Mouse (Mus musculus): ENCODE data around the gene Zw10. TPM values are rescaled to one million over a fixed set of nuclear protein-coding genes. Genes with fewer than 3 reads are reported as not detected.

The Zw10 gene
- total and polyA plus RNA-seq, 3 experiments = 7.1 to 12.4 (median 11.1) TPM

- no peak for DNase-seq
- intact Hi-C loops (cut with DNase I) = no loop called here
- no peak overlapping the region for H3K4me3 ChIP-seq
- H3K79me2 ChIP-seq (replicated peaks; ENCODE audit: control insufficient read depth, insufficient read depth, low read length) = no peaks in the 10 kb centered on the region
- WGBS = 95% methylated on average over 4 of the region's 4 CpGs
- TF ChIP-seq POLR2A (IDR thresholded peaks at IDR 0.05; ENCODE audit: insufficient read depth, low read depth, low read length) (no peak), CTCF (IDR thresholded peaks at IDR 0.05) (no peak), EP300 (IDR thresholded peaks at IDR 0.05; ENCODE audit: insufficient read depth, low read depth, low read length) (no peak)
- H3K4me1 ChIP-seq (ENCODE audit: control insufficient read depth, insufficient read depth, low read length) = no peaks in the 10 kb centered on the region
- H3K27me3 ChIP-seq (ENCODE audit: control insufficient read depth, insufficient read depth, low read length) = no peaks in the 10 kb centered on the region
- no peak overlapping the region for H3K9ac ChIP-seq (ENCODE audit: low read depth, low read length)
- no peak overlapping the region for H3K27ac ChIP-seq
- H3K36me3 ChIP-seq (ENCODE audit: control insufficient read depth, insufficient read depth, low read length) = no peaks in the 10 kb centered on the region
Measured at GRCm38 (mm10) chr9:49034764-49035163, 20.6 kb upstream of the Zw10 start.

- DNase-seq = no peak
- Histone ChIP-seq H3K27me3 (ENCODE audit: control insufficient read depth, insufficient read depth, low read length) (no peaks in the 10 kb centered on the region), H3K36me3 (ENCODE audit: control insufficient read depth, insufficient read depth, low read length) (no peaks in the 10 kb centered on the region), H3K9ac (ENCODE audit: low read depth, low read length) (no peak overlapping the region), H3K4me1 (ENCODE audit: control insufficient read depth, insufficient read depth, low read length) (no peaks in the 10 kb centered on the region), H3K79me2 (replicated peaks; ENCODE audit: control insufficient read depth, insufficient read depth, low read length) (no peaks in the 10 kb centered on the region), H3K4me3 (no peak overlapping the region), H3K27ac (no peak overlapping the region)
- no peak for TF ChIP-seq POLR2A (IDR thresholded peaks at IDR 0.05; ENCODE audit: insufficient read depth, low read depth, low read length)
- intact Hi-C loops (cut with DNase I) = loop anchor here (5.0 to 10.0 kb wide), 2 partner anchors 64 to 406 kb away; partner anchors contain the start of gene Usp28
- 65% methylated on average over 5 of the region's 5 CpGs for WGBS
Measured at GRCm38 (mm10) chr9:49050901-49051300, 4.5 kb upstream of the Zw10 start.

GRCm38 (mm10) chr9:49051349-49051748 lies 4.1 kb upstream of the Zw10 start:
- Histone ChIP-seq H3K4me3 (no peak overlapping the region), H3K27me3 (ENCODE audit: control insufficient read depth, insufficient read depth, low read length) (no peaks in the 10 kb centered on the region), H3K79me2 (replicated peaks; ENCODE audit: control insufficient read depth, insufficient read depth, low read length) (no peaks in the 10 kb centered on the region), H3K27ac (no peak overlapping the region), H3K36me3 (ENCODE audit: control insufficient read depth, insufficient read depth, low read length) (no peaks in the 10 kb centered on the region), H3K9ac (ENCODE audit: low read depth, low read length) (no peak overlapping the region), H3K4me1 (ENCODE audit: control insufficient read depth, insufficient read depth, low read length) (peaks cover 2% of the 10 kb centered on the region; the same call in 1 of the 2 replicates)
- intact Hi-C loops (cut with DNase I) = loop anchor here (5.0 to 10.0 kb wide), 2 partner anchors 64 to 407 kb away; partner anchors contain the start of gene Usp28
- 3% methylated on average over 5 of the region's 5 CpGs for WGBS
- TF ChIP-seq EP300 (IDR thresholded peaks at IDR 0.05; ENCODE audit: insufficient read depth, low read depth, low read length) (no peak), CTCF (IDR thresholded peaks at IDR 0.05) (peak; percentile 87)
- peak; percentile 53 to 60 for DNase-seq

GRCm38 (mm10) chr9:49054028-49054427 lies 1.4 kb upstream of the Zw10 start:
- Histone ChIP-seq H3K27me3 (ENCODE audit: control insufficient read depth, insufficient read depth, low read length) (no peaks in the 10 kb centered on the region), H3K4me1 (ENCODE audit: control insufficient read depth, insufficient read depth, low read length) (peaks cover 3% of the 10 kb centered on the region), H3K27ac (no peak overlapping the region), H3K4me3 (no peak overlapping the region), H3K9ac (ENCODE audit: low read depth, low read length) (no peak overlapping the region), H3K79me2 (replicated peaks; ENCODE audit: control insufficient read depth, insufficient read depth, low read length) (no peaks in the 10 kb centered on the region), H3K36me3 (ENCODE audit: control insufficient read depth, insufficient read depth, low read length) (peaks cover 2% of the 10 kb centered on the region; the same call in 1 of the 2 replicates)
- 73% methylated on average over 3 of the region's 3 CpGs for WGBS
- TF ChIP-seq CTCF (IDR thresholded peaks at IDR 0.05) (no peak), EP300 (IDR thresholded peaks at IDR 0.05; ENCODE audit: insufficient read depth, low read depth, low read length) (no peak), POLR2A (IDR thresholded peaks at IDR 0.05; ENCODE audit: insufficient read depth, low read depth, low read length) (no peak)
- no peak for DNase-seq
- intact Hi-C loops (cut with DNase I) = loop anchor here (5.0 to 10.0 kb wide), 2 partner anchors 67 to 409 kb away; partner anchors contain the start of gene Usp28

GRCm38 (mm10) chr9:49076847-49077246 lies 21.4 kb downstream of the Zw10 start:
- Histone ChIP-seq H3K27me3 (ENCODE audit: control insufficient read depth, insufficient read depth, low read length) (no peaks in the 10 kb centered on the region), H3K36me3 (ENCODE audit: control insufficient read depth, insufficient read depth, low read length) (peaks cover 4% of the 10 kb centered on the region; the same call in 1 of the 2 replicates), H3K79me2 (replicated peaks; ENCODE audit: control insufficient read depth, insufficient read depth, low read length) (no peaks in the 10 kb centered on the region), H3K9ac (ENCODE audit: low read depth, low read length) (no peak overlapping the region), H3K27ac (peak overlapping the region; percentile 74), H3K4me3 (no peak overlapping the region), H3K4me1 (ENCODE audit: control insufficient read depth, insufficient read depth, low read length) (peaks cover 3% of the 10 kb centered on the region)
- 46% methylated on average over 3 of the region's 3 CpGs for WGBS
- intact Hi-C loops (cut with DNase I) = no loop called here
- TF ChIP-seq POLR2A (IDR thresholded peaks at IDR 0.05; ENCODE audit: insufficient read depth, low read depth, low read length) (no peak), CTCF (IDR thresholded peaks at IDR 0.05) (no peak)
- peak in 1 of 2 experiments; percentile 45 for DNase-seq

GRCm38 (mm10) chr9:49081107-49081506 lies 25.7 kb downstream of the Zw10 start, which contains the start of gene Tmprss5:
Gene Tmprss5 (plus strand): TSS chr9:49081260.
- Histone ChIP-seq H3K9ac (ENCODE audit: low read depth, low read length) (no peak within 1 kb of the TSS), H3K4me3 (no peak within 1 kb of the TSS), H3K79me2 (replicated peaks; ENCODE audit: control insufficient read depth, insufficient read depth, low read length) (no peaks in the 10 kb centered on the region), H3K4me1 (ENCODE audit: control insufficient read depth, insufficient read depth, low read length) (peaks cover 3% of the 10 kb centered on the region), H3K27me3 (ENCODE audit: control insufficient read depth, insufficient read depth, low read length) (no peaks in the 10 kb centered on the region), H3K36me3 (ENCODE audit: control insufficient read depth, insufficient read depth, low read length) (peaks cover 4% of the 10 kb centered on the region; the same call in 1 of the 2 replicates), H3K27ac (no peak within 1 kb of the TSS)
- TF ChIP-seq POLR2A (IDR thresholded peaks at IDR 0.05; ENCODE audit: insufficient read depth, low read depth, low read length) (no peak), EP300 (IDR thresholded peaks at IDR 0.05; ENCODE audit: insufficient read depth, low read depth, low read length) (no peak), CTCF (IDR thresholded peaks at IDR 0.05) (no peak)
- WGBS = 73% methylated on average over 5 of the region's 5 CpGs
- no peak for DNase-seq
- intact Hi-C loops (cut with DNase I) = loop anchor here (1.0 to 5.0 kb wide), 4 partner anchors 166 to 1091 kb away; no protein-coding TSS in a partner anchor

All from heart, adult 2 months (tissue).